Mouse (Mus musculus): Measurements from ENCODE around the gene Kcnk16.

Kcnk16 gene

GRCm38 (mm10) chr14:20233016-20233980 lies 35.7 kb downstream of the Kcnk16 start:
- no peak for DNase-seq (ENCODE audit: low spot score in 2 of 2)

GRCm38 (mm10) chr14:20230063-20230491 lies 38.9 kb downstream of the Kcnk16 start:
- no peak for DNase-seq (ENCODE audit: low spot score in 2 of 2)

GRCm38 (mm10) chr14:20229437-20229836 lies 39.6 kb downstream of the Kcnk16 start:
- DNase-seq (ENCODE audit: low spot score in 2 of 2), result no peak

- DNase-seq (ENCODE audit: low spot score in 2 of 2), result no peak
Observed at GRCm38 (mm10) chr14:20228336-20228735, 40.7 kb downstream of the Kcnk16 start.

GRCm38 (mm10) chr14:20226982-20227381 lies 42.0 kb downstream of the Kcnk16 start:
- DNase-seq (ENCODE audit: low spot score in 2 of 2), result no peak

- no peak for DNase-seq (ENCODE audit: low spot score in 2 of 2)
Observed at GRCm38 (mm10) chr14:20226488-20226887, 42.5 kb downstream of the Kcnk16 start.

GRCm38 (mm10) chr14:20225525-20225924 lies 43.5 kb downstream of the Kcnk16 start:
- DNase-seq (ENCODE audit: low spot score in 2 of 2), result no peak

- no peak for DNase-seq (ENCODE audit: low spot score in 2 of 2)
Observed at GRCm38 (mm10) chr14:20224576-20225218, 44.3 kb downstream of the Kcnk16 start.

- DNase-seq (ENCODE audit: low spot score in 2 of 2), result no peak
Observed at GRCm38 (mm10) chr14:20224163-20224562, 44.8 kb downstream of the Kcnk16 start.

GRCm38 (mm10) chr14:20223253-20223652 lies 45.7 kb downstream of the Kcnk16 start:
- no peak for DNase-seq (ENCODE audit: low spot score in 2 of 2)

- no peak for DNase-seq (ENCODE audit: low spot score in 2 of 2)
Observed at GRCm38 (mm10) chr14:20221083-20221482, 47.9 kb downstream of the Kcnk16 start.

GRCm38 (mm10) chr14:20219849-20220248 lies 49.1 kb downstream of the Kcnk16 start:
- no peak for DNase-seq (ENCODE audit: low spot score in 2 of 2)

GRCm38 (mm10) chr14:20217299-20217864 lies 51.6 kb downstream of the Kcnk16 start:
- DNase-seq (ENCODE audit: low spot score in 2 of 2), result no peak

- DNase-seq (ENCODE audit: low spot score in 2 of 2), result no peak
Observed at GRCm38 (mm10) chr14:20216561-20217298, 52.3 kb downstream of the Kcnk16 start.

GRCm38 (mm10) chr14:20215826-20216225 lies 53.2 kb downstream of the Kcnk16 start:
- no peak for DNase-seq (ENCODE audit: low spot score in 2 of 2)

GRCm38 (mm10) chr14:20214125-20214524 lies 54.9 kb downstream of the Kcnk16 start:
- no peak for DNase-seq (ENCODE audit: low spot score in 2 of 2)

GRCm38 (mm10) chr14:20211754-20212601 lies 57.0 kb downstream of the Kcnk16 start:
- DNase-seq (ENCODE audit: low spot score in 2 of 2), result no peak
